Mouse (Mus musculus): ENCODE results near the gene Pank1. TPM values are rescaled to one million over a fixed set of nuclear protein-coding genes. Genes with fewer than 3 reads are reported as not detected.

Pank1 gene
- total RNA-seq, 2 experiments from 2014 or later, result 16.3 to 16.5 TPM

DNA sequence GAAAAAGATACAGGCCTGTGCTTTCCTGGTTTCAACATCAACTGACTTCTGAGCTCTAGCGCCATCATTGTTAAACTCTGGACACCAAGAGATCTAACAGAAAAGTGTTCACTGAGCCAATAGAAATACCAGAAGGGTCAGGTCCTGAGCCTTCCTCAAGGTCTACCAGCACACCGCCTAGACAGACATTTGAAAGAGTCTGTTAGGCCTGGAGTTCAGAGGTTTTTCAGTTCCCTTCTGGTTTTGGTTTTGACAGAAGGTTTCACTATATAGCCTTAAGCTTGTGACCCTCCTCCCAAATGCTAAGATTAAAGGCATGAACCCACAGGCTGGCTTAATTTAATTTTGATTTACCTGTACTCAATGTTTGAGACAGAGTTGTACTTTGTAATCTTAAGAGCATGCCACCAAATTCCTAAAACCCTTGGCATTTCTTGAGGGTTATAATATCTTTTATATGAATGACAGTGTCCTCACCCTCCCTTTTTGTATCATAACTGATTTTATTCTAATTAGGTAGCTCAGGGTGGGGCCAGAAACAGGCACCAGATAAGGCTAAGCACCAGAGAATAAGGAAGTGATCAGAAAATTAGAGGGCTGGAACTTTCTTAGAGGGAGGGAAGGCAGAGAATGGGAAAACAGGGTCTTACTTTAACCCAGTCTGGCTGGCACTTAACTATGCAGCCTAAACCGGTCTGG, 4.4 kb upstream of the Pank1 start:
- no peak for DNase-seq (ENCODE audit: extremely low spot score in 1 of 2, low spot score in 2 of 2)
- intact Hi-C loops (cut with DNase I), result no loop called here

DNA sequence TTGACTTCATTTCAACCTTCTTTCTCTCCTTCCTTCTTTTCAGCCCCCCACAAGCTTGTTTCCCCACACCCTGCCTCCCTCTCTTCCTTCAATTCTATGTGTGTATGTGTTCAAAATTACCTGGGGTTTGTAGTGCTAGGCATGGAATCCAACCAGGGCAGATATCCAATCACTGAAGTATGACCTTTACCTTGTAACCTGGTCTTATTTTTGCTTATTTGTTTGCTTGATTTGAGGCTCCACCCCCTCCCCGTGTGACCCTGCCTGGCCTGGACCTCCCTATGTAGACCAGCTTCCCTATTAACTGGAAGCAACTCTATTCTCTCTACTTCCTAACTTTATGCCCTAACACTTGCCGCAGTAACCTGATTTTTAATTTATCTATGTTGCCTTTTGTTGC, 3.2 kb upstream of the Pank1 start:
- intact Hi-C loops (cut with DNase I), result no loop called here
- no peak for DNase-seq (ENCODE audit: extremely low spot score in 1 of 2, low spot score in 2 of 2)

DNA sequence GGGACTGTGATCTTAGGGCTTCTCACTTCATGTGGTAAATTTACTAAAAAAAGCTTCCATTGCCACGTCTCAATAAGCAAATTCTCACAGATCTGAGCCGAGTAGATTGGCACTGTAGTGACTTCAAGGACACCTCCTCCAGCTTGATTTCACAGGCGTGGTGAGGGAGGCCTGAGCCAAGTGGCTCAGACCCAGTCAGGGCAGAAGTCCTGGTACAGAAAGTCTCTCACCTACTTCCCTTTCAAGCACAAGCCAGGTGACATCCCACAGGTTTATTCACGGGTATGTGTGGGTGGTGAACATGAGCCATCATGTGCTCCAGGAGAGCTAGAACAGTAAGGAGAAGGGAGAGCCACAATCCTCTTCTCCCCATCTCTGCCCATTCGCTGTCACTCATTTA, 1.9 kb upstream of the Pank1 start:
- DNase-seq (ENCODE audit: extremely low spot score in 1 of 2, low spot score in 2 of 2), result no peak
- intact Hi-C loops (cut with DNase I), result no loop called here

DNA sequence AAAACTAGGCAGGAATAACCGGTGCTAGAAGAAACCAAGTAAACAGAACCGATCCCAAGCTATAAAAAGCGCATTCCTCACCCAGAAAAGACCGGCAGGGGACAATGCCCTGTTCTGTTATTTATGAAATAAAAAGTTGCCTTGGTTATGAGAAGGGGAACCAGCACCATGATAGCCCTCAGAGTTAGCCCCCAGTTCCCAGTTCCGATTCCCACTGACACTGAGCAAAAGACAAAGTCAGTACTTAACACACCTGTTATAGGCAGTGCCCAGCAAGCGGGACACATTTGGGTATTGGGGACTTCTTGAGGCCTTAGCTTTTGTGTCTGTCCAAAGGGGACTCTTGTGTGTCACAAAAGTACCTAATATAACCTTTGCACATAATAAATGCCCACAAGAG, 369 bp upstream of the Pank1 start:
- no peak for DNase-seq (ENCODE audit: extremely low spot score in 1 of 2, low spot score in 2 of 2)
- intact Hi-C loops (cut with DNase I), result loop anchor here (5.0 kb wide), 1 partner anchor 52 kb away; no protein-coding TSS in a partner anchor

DNA sequence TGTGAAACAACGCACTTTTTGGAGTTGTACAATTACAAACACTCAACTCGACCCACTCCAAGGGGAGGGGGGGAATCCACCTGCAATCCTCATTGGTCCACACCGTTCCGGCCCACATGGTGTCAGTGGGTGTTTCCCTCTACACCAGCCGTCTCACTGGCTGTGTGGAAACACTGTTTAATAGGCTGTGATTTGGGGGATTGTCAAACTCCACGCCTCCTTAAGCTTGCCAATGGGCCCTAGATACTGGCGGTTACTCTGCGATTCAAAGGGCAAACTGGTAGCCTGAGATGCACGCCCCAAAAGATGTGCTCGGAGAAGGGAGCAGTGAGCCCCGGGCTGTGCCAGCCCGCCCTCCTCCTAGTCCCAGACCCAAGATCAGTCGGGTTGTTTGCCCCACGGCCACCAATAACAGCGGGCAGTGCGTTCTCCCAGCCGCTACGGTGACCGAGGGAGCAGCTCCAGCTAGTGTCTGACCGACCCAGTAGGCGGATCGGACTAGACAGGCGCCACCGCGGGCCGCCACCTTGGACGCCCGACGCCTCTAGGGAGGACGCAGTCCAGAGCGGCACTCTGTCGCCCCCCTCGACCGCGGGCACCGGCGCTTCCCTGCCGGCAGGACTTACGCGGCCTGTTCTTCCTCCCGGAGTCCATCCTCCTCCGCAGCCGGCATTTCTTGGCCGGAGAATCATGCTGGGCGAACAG, 1.2 kb downstream of the Pank1 start:
- DNase-seq (ENCODE audit: extremely low spot score in 1 of 2, low spot score in 2 of 2), result peak; percentile 90 to 92
- intact Hi-C loops (cut with DNase I), result loop anchor here (5.0 kb wide), 1 partner anchor 51 kb away; no protein-coding TSS in a partner anchor

DNA sequence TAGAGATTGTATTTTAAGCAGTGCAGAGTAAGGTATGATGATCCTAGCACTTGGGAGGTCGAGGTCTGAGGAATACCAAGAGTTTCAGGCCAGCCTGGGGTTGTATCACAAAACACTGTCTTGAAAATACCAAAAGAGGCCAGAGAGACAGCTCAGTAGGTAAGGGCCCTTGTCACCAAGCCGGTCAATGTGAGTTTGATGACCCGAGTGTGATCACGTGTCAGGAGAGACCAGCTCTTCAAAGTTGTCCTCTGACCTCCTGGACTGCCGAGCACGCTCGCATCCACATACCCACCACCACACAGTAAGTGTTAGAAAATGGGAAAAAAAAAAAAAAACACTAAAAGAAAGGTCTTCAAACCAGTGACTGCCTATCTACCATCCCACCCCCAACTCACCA, 2.6 kb downstream of the Pank1 start:
- intact Hi-C loops (cut with DNase I), result loop anchor here (5.0 kb wide), 1 partner anchor 49 kb away; no protein-coding TSS in a partner anchor
- DNase-seq (ENCODE audit: extremely low spot score in 1 of 2, low spot score in 2 of 2), result no peak

DNA sequence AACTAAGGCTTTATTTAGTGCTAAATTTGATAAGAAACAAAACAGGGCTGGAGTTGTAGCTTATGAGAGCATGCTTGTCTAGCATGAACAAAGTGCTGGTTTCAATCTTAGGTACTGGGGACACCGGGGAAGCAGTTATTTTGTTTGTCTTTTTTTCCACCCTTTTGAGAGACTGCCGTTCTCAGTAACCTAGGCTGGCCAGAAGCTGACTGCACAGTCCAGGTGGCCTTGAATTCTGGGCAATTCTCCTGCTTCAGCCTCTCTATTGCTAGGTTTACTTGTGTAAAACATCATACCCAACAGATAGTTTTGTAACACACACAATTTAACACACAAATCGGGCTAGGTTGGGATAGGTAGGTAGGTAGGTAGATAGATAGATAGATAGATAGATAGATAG, 9.9 kb downstream of the Pank1 start:
- DNase-seq (ENCODE audit: extremely low spot score in 1 of 2, low spot score in 2 of 2), result no peak
- intact Hi-C loops (cut with DNase I), result no loop called here

DNA sequence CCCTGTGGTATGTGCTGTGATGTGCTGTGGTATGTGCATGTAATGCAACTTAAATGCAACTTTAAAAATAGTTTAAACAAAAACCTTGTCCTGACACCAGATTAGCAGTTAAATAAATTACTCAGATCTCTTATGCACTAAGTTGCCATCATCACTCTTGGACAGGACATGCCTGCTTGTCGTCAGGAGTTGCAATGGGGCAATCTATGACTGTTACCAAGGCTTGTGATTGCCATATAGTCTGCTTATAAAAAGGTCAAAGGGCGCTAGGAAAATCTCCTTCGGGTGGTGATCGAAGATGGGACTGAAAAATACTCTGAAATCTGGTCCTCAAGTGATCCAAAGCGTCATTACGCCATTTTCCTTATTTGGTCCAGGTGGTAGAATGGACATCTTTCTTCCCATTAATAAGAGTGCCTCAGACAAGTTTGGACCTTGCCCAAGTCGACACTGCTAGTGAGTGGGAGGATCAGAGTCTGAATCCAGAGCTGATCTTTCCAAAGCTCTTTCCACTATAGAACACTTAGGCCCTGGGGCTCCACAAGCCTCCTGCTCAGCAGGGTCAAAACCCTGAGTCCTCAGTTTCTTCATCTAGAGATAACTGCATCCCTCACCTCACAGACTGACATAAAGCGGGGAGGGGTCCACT, 11.0 kb downstream of the Pank1 start:
- DNase-seq (ENCODE audit: extremely low spot score in 1 of 2, low spot score in 2 of 2), result no peak
- intact Hi-C loops (cut with DNase I), result no loop called here

DNA sequence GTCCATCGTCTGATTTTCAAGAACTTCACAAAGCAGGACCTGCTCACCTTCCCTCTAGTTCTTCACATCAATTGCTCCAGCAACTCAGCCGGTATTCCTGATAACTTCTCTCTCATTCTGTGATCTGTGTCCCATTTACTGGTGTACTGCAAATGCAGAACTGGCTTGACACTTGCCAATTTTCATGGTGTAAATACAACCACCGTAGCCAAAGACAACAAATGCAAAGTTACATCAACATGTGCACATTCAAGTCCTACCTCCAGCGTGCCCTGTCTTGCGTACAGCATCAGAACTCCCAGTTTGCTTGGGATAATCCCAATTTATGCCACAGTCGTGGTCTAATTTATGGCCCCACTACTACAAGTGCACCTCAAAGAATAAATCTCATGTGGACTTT, 15.5 kb downstream of the Pank1 start:
- no peak for DNase-seq (ENCODE audit: extremely low spot score in 1 of 2, low spot score in 2 of 2)
- intact Hi-C loops (cut with DNase I), result no loop called here

DNA sequence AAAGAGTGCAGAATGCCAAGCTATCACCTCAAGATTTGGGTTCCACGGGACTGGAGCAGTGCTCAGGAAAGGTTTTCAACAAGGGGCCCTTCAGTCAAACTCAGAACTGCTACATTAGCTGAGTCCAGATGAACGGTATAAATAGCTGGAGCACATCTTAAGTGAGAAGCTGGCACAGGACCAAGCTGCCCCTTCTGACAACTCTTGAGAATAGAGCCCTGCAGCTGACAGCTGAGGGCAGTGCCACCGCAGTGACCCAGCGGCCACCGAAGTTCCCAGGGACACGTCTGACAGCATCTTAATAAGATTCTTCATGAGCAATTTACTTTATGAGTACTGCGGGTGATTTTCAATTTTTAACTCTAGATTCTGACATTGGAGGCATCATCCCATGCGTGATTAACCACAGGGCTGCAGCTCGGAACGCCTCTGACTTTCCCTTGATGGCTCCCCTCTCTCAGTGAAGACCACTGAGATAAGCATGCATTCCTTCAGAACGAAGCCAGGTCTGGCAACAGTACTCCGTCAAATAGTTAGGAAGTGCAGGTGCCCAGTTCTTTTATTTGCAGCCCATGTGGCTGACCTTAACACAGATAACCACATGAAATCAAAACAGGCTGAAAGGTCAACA, 23.1 kb downstream of the Pank1 start:
- peak; percentile 13 to 48 for DNase-seq (ENCODE audit: extremely low spot score in 1 of 2, low spot score in 2 of 2)

DNA sequence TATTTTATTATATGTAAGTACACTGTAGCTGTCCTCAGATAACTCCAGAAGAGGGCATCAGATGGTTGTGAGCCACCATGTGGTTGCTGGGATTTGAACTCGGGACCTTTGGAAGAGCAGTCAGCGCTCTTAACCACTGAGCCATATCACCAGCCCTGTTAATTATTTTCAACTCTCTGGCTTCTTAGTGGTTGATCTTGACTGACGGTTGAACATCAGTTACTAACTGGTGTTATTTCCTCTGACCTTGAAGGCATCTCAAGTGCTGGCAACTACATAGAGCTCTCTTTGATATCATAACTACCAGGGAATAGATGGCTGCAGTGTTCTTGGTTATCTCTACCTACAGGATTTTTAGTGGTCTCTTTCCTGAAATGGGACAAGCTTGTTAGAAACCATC, 28.1 kb downstream of the Pank1 start:
- DNase-seq (ENCODE audit: extremely low spot score in 1 of 2, low spot score in 2 of 2), result no peak
- intact Hi-C loops (cut with DNase I), result no loop called here

More for the DNA sequence above, 23.1 kb downstream of the Pank1 start:
- intact Hi-C loops (cut with DNase I), result no loop called here

DNA sequence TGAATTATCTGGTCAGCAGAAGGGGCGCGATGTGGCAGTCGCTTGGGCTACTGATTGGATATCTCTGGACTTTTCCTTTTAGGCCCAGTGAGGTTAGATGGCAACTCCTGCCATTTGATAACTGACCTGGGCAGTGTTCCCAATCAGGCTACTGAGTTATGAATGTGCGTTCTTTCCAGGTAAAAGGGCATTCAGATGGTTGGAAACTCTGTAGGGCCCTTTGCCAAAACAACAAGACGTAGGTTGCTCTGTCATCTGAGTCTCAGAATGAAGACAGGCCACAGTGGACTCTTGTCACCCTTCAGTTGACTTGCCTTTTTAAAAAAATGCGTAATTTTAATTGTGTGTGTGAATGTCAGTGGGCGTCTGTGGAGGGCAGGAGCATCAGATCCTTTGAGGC, 29.8 kb downstream of the Pank1 start:
- no peak for DNase-seq (ENCODE audit: extremely low spot score in 1 of 2, low spot score in 2 of 2)
- intact Hi-C loops (cut with DNase I), result no loop called here

DNA sequence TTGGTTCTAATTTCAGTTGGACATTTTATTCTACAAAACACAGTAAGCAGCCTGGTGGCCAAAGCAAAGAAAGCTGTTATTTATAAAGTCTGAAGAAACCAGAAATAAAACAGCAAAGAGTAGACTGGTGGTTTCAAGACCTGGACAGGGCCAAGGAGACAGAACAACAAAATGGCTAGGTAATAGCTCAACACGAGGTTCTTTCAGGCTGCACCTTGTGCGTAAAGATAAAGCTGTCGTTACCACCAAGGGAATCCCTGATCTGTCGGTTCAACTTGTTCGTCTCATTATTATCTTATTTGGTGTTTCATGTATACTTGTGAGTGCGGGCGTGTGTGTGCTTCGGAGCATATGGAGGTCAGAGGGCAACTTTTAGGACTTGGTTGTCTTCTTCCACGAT, 31.1 kb downstream of the Pank1 start:
- DNase-seq (ENCODE audit: extremely low spot score in 1 of 2, low spot score in 2 of 2), result no peak
- intact Hi-C loops (cut with DNase I), result no loop called here

DNA sequence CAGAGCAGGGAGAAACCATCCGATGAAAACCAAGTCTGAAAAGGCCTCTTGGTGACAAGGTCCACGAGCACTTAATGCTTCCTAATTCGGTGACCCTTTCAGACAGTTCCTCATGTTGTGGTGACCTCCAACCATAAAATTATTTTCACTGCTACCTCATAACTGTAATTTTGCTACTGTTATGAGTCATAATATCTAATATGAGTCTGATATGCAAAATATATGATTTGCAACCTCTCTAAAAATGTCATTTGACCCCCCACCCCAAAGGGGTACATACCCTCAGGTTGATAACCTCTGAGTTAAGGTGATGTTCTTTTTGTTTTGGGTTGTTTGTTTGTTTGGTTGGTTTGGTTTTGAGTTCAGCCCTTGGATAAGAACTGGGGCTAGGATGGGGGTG, 32.2 kb downstream of the Pank1 start:
- DNase-seq (ENCODE audit: extremely low spot score in 1 of 2, low spot score in 2 of 2), result no peak
- intact Hi-C loops (cut with DNase I), result no loop called here

DNA sequence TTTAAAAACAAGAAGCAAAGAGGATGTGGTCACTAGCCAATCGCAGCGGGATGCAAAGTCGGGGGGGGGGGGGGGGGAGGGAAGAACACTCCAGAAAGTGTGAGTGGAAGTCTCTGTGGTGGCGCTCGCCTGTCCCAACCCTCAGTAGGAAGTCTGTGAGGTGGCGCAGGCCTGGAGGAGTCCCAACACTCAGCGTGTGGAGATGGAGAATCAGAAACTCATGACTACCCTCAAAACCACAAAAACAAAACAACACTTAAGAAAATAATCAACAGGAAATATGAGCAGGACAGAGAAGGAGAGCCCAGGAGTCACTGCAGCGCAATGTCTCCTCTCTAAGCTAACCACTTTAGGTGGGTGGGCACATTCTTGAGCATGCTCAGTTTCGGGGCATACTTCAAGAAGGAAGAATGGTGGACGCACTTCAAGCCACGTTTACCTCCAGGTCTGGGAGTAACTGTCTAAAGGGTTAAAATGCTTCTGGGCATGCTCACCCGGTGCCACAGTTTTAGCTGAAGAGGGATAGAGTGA, 32.7 kb downstream of the Pank1 start:
- intact Hi-C loops (cut with DNase I), result no loop called here
- no peak for DNase-seq (ENCODE audit: extremely low spot score in 1 of 2, low spot score in 2 of 2)

DNA sequence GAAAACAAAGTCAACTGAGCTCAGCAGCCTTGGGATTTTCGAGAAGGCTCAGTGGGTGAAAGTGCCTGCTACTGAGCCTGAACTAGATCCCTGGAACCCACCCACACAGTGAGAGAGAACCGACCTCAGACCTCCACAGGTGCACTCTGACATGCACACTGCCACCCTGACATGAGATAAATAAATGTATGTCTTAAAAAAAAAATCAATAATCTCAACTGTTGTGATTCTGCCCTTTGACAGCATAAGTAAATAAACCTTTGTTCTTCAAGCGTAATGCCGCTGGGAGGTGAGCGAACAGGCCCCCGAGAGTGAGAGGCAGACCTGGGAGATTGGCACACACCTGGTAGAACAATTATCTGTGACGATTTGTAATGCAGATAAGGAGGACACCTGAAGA, 33.2 kb downstream of the Pank1 start:
- no peak for DNase-seq (ENCODE audit: extremely low spot score in 1 of 2, low spot score in 2 of 2)
- intact Hi-C loops (cut with DNase I), result no loop called here

DNA sequence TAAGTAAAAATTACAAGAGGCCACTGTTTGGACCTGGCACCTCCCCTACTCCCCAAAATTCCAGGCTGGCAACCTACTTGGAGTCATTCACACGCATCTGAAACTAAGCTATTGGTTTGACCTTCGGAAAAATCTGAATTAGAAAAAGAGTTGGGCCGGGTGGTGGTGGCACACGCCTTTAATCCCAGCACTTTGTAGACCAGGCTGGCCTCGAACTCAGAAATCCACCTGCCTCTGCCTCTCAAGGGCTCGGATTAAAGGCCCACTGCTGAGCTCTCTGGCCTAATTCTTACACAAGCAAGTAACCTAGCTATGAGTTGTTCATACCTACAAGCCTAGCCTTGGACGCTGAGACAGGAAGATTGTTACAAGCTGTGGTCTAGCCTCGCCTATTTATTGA, 33.9 kb downstream of the Pank1 start:
- no peak for DNase-seq (ENCODE audit: extremely low spot score in 1 of 2, low spot score in 2 of 2)
- intact Hi-C loops (cut with DNase I), result no loop called here

DNA sequence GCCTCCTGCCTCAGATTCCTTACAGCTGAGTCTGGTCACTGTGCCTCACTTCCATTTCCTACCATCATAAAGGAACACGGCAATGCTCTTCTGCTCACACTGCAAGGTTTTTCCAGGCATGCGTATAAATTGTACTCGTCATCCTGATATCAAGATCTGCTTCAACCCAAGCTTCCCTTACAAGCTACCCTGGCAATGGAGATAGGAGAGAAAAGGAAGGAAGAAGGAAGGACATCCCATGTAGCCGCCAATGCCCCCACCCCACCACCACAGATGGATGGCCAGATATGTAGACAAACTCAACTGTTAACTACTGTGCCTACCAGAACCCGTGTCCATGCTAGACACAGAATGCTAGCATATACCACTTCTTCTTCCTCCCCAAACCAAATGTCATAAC, 34.5 kb downstream of the Pank1 start:
- intact Hi-C loops (cut with DNase I), result no loop called here
- no peak for DNase-seq (ENCODE audit: extremely low spot score in 1 of 2, low spot score in 2 of 2)

DNA sequence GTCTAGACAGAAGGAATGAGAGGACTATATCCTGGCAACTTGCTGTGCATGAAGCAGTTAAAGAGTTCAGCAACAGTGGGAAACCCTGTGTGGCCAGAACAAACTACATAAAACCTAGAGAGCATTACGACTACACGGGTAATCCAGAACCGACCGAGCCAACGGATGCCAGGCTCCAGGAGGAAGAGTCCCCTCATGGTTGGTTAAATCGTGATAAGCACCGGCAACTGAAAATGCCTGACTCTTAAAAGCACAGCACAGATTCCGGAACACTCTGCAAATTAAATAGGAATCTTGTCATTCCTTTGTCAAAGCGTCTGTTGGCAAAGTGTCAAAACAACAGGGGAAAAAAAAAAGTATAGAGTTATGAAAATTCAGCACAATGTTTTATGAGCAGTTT, 35.2 kb downstream of the Pank1 start:
- intact Hi-C loops (cut with DNase I), result no loop called here
- DNase-seq (ENCODE audit: extremely low spot score in 1 of 2, low spot score in 2 of 2), result no peak
